Mouse (Mus musculus): ENCODE data around the gene Bmp2k. TPM values are rescaled to one million over a fixed set of nuclear protein-coding genes. Genes with fewer than 3 reads are reported as not detected.

Gene Bmp2k
- total RNA-seq, 2 experiments from 2014 or later: 8.9 to 9.1 TPM

- DNase-seq: no peak
- intact Hi-C loops (cut with DNase I): no loop called here
Observed at GRCm38 (mm10) chr5:97045260-97045659, 47.8 kb downstream of the Bmp2k start.

GRCm38 (mm10) chr5:97046680-97047079 is 49.2 kb downstream of the Bmp2k start:
- intact Hi-C loops (cut with DNase I): no loop called here
- DNase-seq: no peak

- no peak for DNase-seq
- intact Hi-C loops (cut with DNase I): no loop called here
Observed at GRCm38 (mm10) chr5:97048905-97049304, 51.4 kb downstream of the Bmp2k start.

GRCm38 (mm10) chr5:97054166-97054565 is 56.7 kb downstream of the Bmp2k start:
- no peak for DNase-seq
- intact Hi-C loops (cut with DNase I): loop anchor here (2.0 kb wide), 2 partner anchors 55 to 175 kb away; no protein-coding TSS in a partner anchor

GRCm38 (mm10) chr5:97054801-97055200 is 57.3 kb downstream of the Bmp2k start:
- no peak for DNase-seq
- intact Hi-C loops (cut with DNase I): loop anchor here (1.0 to 2.0 kb wide), 3 partner anchors 56 to 200 kb away; no protein-coding TSS in a partner anchor

- intact Hi-C loops (cut with DNase I): loop anchor here (1.0 to 2.0 kb wide), 3 partner anchors 57 to 201 kb away; no protein-coding TSS in a partner anchor
- DNase-seq: peak; percentile 27 to 35
Observed at GRCm38 (mm10) chr5:97055511-97056068, 58.1 kb downstream of the Bmp2k start.

GRCm38 (mm10) chr5:97056359-97056758 is 58.9 kb downstream of the Bmp2k start:
- intact Hi-C loops (cut with DNase I): no loop called here
- no peak for DNase-seq

GRCm38 (mm10) chr5:97056791-97057450 is 59.4 kb downstream of the Bmp2k start:
- intact Hi-C loops (cut with DNase I): no loop called here
- DNase-seq: no peak

- intact Hi-C loops (cut with DNase I): no loop called here
Observed at GRCm38 (mm10) chr5:97060864-97061263, 63.4 kb downstream of the Bmp2k start.

GRCm38 (mm10) chr5:97062041-97062440 is 64.6 kb downstream of the Bmp2k start:
- intact Hi-C loops (cut with DNase I): no loop called here
- no peak for DNase-seq

More at GRCm38 (mm10) chr5:97060864-97061263, 63.4 kb downstream of the Bmp2k start:
- no peak for DNase-seq

- intact Hi-C loops (cut with DNase I): no loop called here
- DNase-seq: no peak
Observed at GRCm38 (mm10) chr5:97065746-97066145, 68.3 kb downstream of the Bmp2k start.

- no peak for DNase-seq
- intact Hi-C loops (cut with DNase I): no loop called here
Observed at GRCm38 (mm10) chr5:97075476-97076151, 78.1 kb downstream of the Bmp2k start.

- DNase-seq: no peak
- intact Hi-C loops (cut with DNase I): no loop called here
Observed at GRCm38 (mm10) chr5:97076167-97076566, 78.7 kb downstream of the Bmp2k start.

- no peak for DNase-seq
Observed at GRCm38 (mm10) chr5:97077676-97078075, 80.2 kb downstream of the Bmp2k start.

GRCm38 (mm10) chr5:97078641-97079040 is 81.2 kb downstream of the Bmp2k start:
- intact Hi-C loops (cut with DNase I): no loop called here
- no peak for DNase-seq

More at GRCm38 (mm10) chr5:97077676-97078075, 80.2 kb downstream of the Bmp2k start:
- intact Hi-C loops (cut with DNase I): no loop called here

- intact Hi-C loops (cut with DNase I): no loop called here
- DNase-seq: no peak
Observed at GRCm38 (mm10) chr5:97081481-97081880, 84.0 kb downstream of the Bmp2k start.

GRCm38 (mm10) chr5:97083701-97084100 is 86.2 kb downstream of the Bmp2k start:
- no peak for DNase-seq
- intact Hi-C loops (cut with DNase I): no loop called here

GRCm38 (mm10) chr5:97084541-97084940 is 87.1 kb downstream of the Bmp2k start:
- DNase-seq: no peak
- intact Hi-C loops (cut with DNase I): no loop called here

GRCm38 (mm10) chr5:97085071-97085470 is 87.6 kb downstream of the Bmp2k start:
- intact Hi-C loops (cut with DNase I): no loop called here
- DNase-seq: no peak

- intact Hi-C loops (cut with DNase I): no loop called here
- peak; percentile 27 to 55 for DNase-seq
Observed at GRCm38 (mm10) chr5:97087030-97087630, 89.6 kb downstream of the Bmp2k start.

- intact Hi-C loops (cut with DNase I): no loop called here
- DNase-seq: no peak
Observed at GRCm38 (mm10) chr5:97087746-97088145, 90.3 kb downstream of the Bmp2k start.

Measured in heart, postnatal 36 days (tissue).